Mouse (Mus musculus) neural tube, embryonic 14.5 days (tissue): ENCODE measurements around the gene Mllt10. TPM values are rescaled to one million over a fixed set of nuclear protein-coding genes. Genes with fewer than 3 reads are reported as not detected.
A peak's percentile ranks its signal among the peaks of the same experiment; 100 is the strongest.

Source experiments
- ATAC-seq: fragments of 200-750 bp; cut with Nextera tagmentation; 2 replicates; pipeline ENCODE4 v1.8.0; 2017; ENCODE audit warnings: low read depth, mild to moderate bottlenecking, moderate TSS enrichment, moderate library complexity
- H3K27ac ChIP-seq: fragments of 300-500 bp; sonication (generic); 2 replicates; pipeline ENCODE4 v1.5.1; 2014; ENCODE audit warnings: low read depth, mild to moderate bottlenecking, control low read depth, low read length, moderate library complexity, mixed read lengths
- H3K27me3 ChIP-seq: fragments of 300-500 bp; sonication (generic); 2 replicates; pipeline ENCODE4 v1.6.1; 2014; ENCODE audit warnings: low read length; ENCODE audit not compliant: control insufficient read depth, insufficient read depth
- H3K36me3 ChIP-seq: fragments of 300-500 bp; sonication (generic); 2 replicates; pipeline ENCODE4 v1.6.1; 2014; ENCODE audit warnings: low read length, mixed read lengths; ENCODE audit not compliant: control insufficient read depth, insufficient read depth
- H3K4me1 ChIP-seq: fragments of 300-500 bp; sonication (generic); 2 replicates; pipeline ENCODE4 v1.6.1; 2014; ENCODE audit warnings: low read length; ENCODE audit not compliant: control insufficient read depth, insufficient read depth
- H3K4me2 ChIP-seq: fragments of 300-500 bp; sonication (generic); 2 replicates; pipeline ENCODE4 v1.6.1; 2014; ENCODE audit warnings: mild to moderate bottlenecking, low read depth, low read length, control low read depth
- H3K4me3 ChIP-seq: fragments of 300-500 bp; sonication (generic); 2 replicates; pipeline ENCODE4 v1.5.1; 2014; ENCODE audit warnings: low read depth, low read length, control low read depth, mixed read lengths
- H3K9ac ChIP-seq: fragments of 300-500 bp; sonication (generic); replicated peaks from 2 replicates; pipeline ENCODE4 v1.6.1; 2014; ENCODE audit warnings: low read depth, mild to moderate bottlenecking, control low read depth, low read length, mixed read lengths
- H3K9me3 ChIP-seq: fragments of 300-500 bp; sonication (generic); 2 replicates; pipeline ENCODE4 v1.6.1; 2016; ENCODE audit warnings: low read length; ENCODE audit not compliant: control insufficient read depth
- WGBS: fragments of 180-500 bp; shearing (Covaris S2); extraction: QIAGEN DNeasy Blood & Tissue Kit; methylation state at CpG from one replicate; pipeline ENCODE4 v1.1.7; 2014; 5-methylcytosine and 5-hydroxymethylcytosine counted together
- polyA plus RNA-seq: library from polyadenylated mRNA; unstranded; fragments of >200 nt; fragmentation: Nextera tagmentation; extraction: Ambion mirVana; gene quantifications from 2 replicates; pipeline ENCODE4 v1.2.1, GENCODE M21; 2014

The Mllt10 gene
- polyA plus RNA-seq, 1 experiment from 2014 or later, result 34.6 TPM

DNA sequence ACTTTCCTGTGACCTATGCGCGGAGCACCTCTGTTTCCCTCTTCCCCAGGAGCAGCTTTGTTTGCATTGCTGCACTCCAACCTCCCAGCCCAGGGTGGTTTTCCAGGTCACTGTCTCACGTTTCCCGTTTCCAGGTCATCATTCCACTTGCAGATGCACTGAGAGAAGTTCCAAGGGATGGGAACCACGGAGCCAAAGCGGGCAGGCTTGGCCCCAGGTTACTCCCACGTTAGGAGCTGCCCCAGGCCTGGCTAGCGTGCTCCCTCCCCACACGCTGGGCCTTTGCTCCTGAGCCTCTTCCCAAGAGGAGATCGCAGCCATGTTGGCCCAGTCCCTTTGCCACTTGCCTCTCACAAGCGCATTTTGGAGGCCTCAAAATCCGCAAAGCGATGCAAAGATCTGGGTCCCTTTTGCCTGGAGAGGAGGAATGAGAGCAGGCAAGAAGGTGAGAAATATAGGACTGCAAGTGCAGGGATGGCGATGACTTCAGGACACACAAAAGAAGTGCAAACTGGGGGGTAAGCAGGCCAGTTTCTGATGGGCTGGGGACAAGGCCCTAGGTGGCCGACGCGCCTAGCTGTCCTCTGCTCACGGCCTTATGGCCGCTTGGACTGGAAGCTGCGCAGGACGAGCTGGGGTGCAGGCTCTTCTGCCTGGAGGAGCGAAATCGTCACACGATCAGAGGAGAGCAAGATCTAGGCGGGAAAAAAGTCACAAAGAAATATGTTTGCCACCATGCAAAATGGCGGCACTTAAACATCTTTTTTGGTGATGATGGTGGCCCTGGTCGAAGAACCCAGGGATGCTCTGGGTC lies 14.5 kb upstream of the Mllt10 start:
- peak; percentile 38 for ATAC-seq
- Histone ChIP-seq H3K36me3 (no peaks in the 10 kb centered on the region), H3K9me3 (no peaks in the 10 kb centered on the region), H3K4me1 (peaks cover 41% of the 10 kb centered on the region), H3K9ac (peak overlapping the region; percentile 63), H3K4me3 (peak overlapping the region; percentile 21), H3K27me3 (no peaks in the 10 kb centered on the region), H3K27ac (peak overlapping the region; percentile 68), H3K4me2 (peak overlapping the region; percentile 61)
- 8% methylated on average over 27 of the region's 27 CpGs for WGBS

- peak overlapping the region; percentile 57 for H3K9ac ChIP-seq
- H3K27ac ChIP-seq, result peak overlapping the region; percentile 68
- WGBS, result 7% methylated on average over 14 of the region's 14 CpGs
- H3K36me3 ChIP-seq, result no peaks in the 10 kb centered on the region
- ATAC-seq, result peak; percentile 39
- peak overlapping the region; percentile 21 for H3K4me3 ChIP-seq
- H3K4me1 ChIP-seq, result peaks cover 41% of the 10 kb centered on the region
- no peaks in the 10 kb centered on the region for H3K27me3 ChIP-seq
- peak overlapping the region; percentile 61 for H3K4me2 ChIP-seq
- H3K9me3 ChIP-seq, result no peaks in the 10 kb centered on the region
Observed at GRCm38 (mm10) chr2:18041199-18041885, 13.7 kb upstream of the Mllt10 start.

DNA sequence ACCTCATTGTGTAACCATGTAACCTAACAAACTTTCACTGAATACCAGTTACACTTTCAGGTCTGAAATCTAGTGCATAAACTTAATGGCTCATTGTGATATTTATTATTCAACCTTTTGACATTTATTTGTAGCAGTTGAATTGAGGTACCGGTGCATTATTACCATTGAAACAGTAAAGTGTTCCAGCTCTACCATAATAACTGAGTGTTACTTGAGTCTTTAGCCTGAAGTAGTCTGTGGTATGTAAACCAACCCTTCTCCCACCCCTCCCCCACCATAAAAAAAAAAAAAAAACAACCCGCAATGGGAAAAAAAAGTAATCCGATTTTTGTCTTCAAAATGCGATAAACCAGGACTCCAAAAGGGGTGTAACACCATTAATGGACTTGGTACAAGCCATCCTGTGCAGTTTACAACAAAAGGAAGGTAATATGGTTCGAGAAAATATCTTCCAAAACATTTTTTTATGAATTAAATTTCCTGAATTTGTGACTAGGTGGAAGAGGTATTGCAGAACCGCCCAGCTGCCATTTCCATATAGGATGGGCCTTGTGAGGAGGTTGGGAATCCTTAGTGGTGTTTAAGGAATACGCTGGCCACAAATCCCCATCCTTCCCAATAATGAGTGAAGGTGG lies 9.8 kb upstream of the Mllt10 start:
- no peak for ATAC-seq
- H3K4me2 ChIP-seq, result peak overlapping the region; percentile 81
- no peaks in the 10 kb centered on the region for H3K27me3 ChIP-seq
- H3K9me3 ChIP-seq, result no peaks in the 10 kb centered on the region
- H3K4me1 ChIP-seq, result peaks cover 40% of the 10 kb centered on the region
- no peaks in the 10 kb centered on the region for H3K36me3 ChIP-seq
- H3K4me3 ChIP-seq, result peak overlapping the region; percentile 82
- H3K27ac ChIP-seq, result peak overlapping the region; percentile 99; the same call in 1 of the 2 replicates
- 4% methylated on average over 7 of the region's 7 CpGs for WGBS
- peak overlapping the region; percentile 99 for H3K9ac ChIP-seq

DNA sequence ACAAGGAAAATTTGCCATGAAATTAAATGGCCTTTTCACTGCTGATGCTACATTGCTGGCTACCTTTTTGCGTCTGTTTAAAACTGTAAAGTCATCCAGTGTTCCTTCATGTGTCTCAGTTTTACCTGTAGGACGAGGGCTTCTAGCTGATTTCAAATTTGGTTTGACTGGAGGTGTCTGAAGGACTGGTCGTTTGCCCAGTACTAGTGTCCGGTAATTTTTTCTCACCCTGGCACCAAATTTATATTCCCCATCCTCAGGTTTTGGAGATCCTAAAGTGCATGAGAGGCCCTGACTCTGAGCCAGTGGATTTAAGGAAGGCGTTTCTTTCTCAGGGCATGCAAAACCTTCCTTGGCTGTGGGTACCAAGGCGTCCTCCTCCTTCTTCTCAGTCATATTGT lies 9.3 kb upstream of the Mllt10 start:
- H3K4me3 ChIP-seq, result peak overlapping the region; percentile 82
- peak overlapping the region; percentile 99 for H3K27ac ChIP-seq
- H3K9me3 ChIP-seq, result no peaks in the 10 kb centered on the region
- peaks cover 36% of the 10 kb centered on the region for H3K4me1 ChIP-seq
- WGBS, result 2% methylated on average over 6 of the region's 6 CpGs
- no peak for ATAC-seq
- peak overlapping the region; percentile 81 for H3K4me2 ChIP-seq
- H3K36me3 ChIP-seq, result no peaks in the 10 kb centered on the region
- H3K27me3 ChIP-seq, result no peaks in the 10 kb centered on the region
- H3K9ac ChIP-seq, result peak overlapping the region; percentile 99

DNA sequence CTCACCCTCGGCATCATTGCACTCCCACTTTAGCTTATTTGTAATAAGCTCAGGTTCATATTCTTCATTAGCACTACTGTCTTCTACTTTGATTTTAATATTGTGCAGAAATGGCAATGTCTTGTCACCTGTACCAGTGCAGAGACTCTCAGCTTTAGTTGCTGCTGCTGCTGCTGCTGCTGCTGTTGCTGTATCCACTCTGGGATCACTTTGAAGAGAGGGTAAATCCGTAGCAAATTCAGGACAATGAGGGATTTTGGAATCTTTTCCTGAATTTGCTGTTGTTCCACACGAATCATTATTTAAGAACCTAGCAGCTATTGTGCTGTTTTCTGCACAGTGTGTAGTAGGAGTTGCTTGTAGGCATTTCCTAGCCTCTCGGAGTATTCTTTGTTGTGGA lies 8.9 kb upstream of the Mllt10 start:
- WGBS, result under 1% methylated on average over 4 of the region's 4 CpGs
- no peaks in the 10 kb centered on the region for H3K27me3 ChIP-seq
- no peaks in the 10 kb centered on the region for H3K9me3 ChIP-seq
- H3K4me2 ChIP-seq, result peak overlapping the region; percentile 81
- H3K27ac ChIP-seq, result peak overlapping the region; percentile 99
- H3K9ac ChIP-seq, result peak overlapping the region; percentile 99
- H3K4me1 ChIP-seq, result peaks cover 32% of the 10 kb centered on the region
- H3K36me3 ChIP-seq, result no peaks in the 10 kb centered on the region
- H3K4me3 ChIP-seq, result peak overlapping the region; percentile 82
- no peak for ATAC-seq

DNA sequence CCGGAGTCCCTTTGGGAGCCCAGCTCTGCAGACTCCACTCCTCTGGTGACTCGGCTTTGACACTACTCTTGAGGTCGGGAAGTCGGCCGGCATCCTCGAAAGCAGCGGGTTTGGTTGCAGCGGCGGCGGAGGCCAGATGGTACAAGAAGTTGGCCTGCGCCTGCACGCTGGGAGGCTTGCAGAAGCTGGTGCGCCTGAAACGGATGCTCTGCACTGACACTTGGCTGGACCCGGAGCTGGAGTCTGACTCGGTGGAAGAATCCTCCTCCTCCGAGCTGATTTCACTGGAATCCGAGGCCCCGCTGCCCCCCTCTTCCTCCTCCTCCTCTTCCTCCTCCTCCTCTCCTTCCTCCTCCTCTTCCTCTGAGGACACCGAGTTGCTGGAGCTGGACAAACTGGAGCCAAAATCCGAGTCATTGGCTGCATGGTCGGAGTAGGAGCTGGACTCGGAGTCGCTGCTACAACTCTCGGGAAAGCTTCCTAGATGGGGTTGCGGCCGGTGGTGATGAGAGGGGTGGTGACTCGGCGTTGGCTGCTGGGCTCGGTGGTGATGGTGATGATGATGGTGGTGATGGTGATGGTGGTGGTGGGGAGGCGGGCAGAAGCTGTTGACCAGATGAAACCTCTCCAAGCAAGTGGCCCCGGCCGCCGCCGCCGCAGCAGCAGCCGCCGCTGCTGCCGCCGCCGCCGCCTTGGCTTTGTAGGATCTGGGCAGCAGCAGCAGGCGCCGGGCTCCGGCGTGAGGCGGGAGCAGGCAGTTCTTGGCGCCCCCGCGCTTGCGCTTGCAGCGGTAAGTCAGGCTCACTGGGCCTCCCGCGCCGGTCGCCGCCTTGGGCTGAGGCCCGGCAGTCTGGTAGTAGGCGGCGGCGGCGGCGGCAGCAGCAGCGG lies 8.0 kb upstream of the Mllt10 start:
- ATAC-seq, result peak; percentile 29
- WGBS, result under 1% methylated on average over 62 of the region's 64 CpGs
- Histone ChIP-seq H3K27ac (peak overlapping the region; percentile 99), H3K4me3 (peak overlapping the region; percentile 82), H3K4me1 (peaks cover 25% of the 10 kb centered on the region; the same call in 1 of the 2 replicates), H3K9me3 (no peaks in the 10 kb centered on the region), H3K4me2 (peak overlapping the region; percentile 81), H3K27me3 (no peaks in the 10 kb centered on the region), H3K9ac (peak overlapping the region; percentile 99), H3K36me3 (no peaks in the 10 kb centered on the region)

- no peaks in the 10 kb centered on the region for H3K27me3 ChIP-seq
- H3K4me1 ChIP-seq, result peaks cover 20% of the 10 kb centered on the region; the same call in 1 of the 2 replicates
- peak overlapping the region; percentile 81 for H3K4me2 ChIP-seq
- H3K9ac ChIP-seq, result peak overlapping the region; percentile 99
- peak; percentile 69 for ATAC-seq
- H3K9me3 ChIP-seq, result no peaks in the 10 kb centered on the region
- H3K4me3 ChIP-seq, result peak overlapping the region; percentile 82
- H3K27ac ChIP-seq, result peak overlapping the region; percentile 99
- WGBS, result under 1% methylated on average over 70 of the region's 70 CpGs
- H3K36me3 ChIP-seq, result no peaks in the 10 kb centered on the region
Observed at GRCm38 (mm10) chr2:18047646-18048452, 7.2 kb upstream of the Mllt10 start.
